Mouse (Mus musculus) liver, postnatal 0 days (tissue): ENCODE results near the gene Nlgn2.

Experiments used
- CTCF ChIP-seq: sonication (generic); IDR thresholded peaks from 2 replicates; pipeline ENCODE4 v1.5.1; 2016; ENCODE audit warnings: antibody characterized with exemption, low read depth
- EP300 ChIP-seq: IDR thresholded peaks from 2 replicates; pipeline ENCODE4 v1.6.1; 2016; ENCODE audit warnings: antibody characterized with exemption, low read depth, mild to moderate bottlenecking

- no peak for TF ChIP-seq CTCF
- TF ChIP-seq EP300, result no peak
These were observed 4.0 kb downstream of the Nlgn2 start for GRCm38 (mm10) chr11:69833554-69833953.
